Mouse (Mus musculus) liver, embryonic 12.5 days (tissue): ENCODE measurements around the gene Ntng1. TPM values are rescaled to one million over a fixed set of nuclear protein-coding genes. Genes with fewer than 3 reads are reported as not detected.

Source experiments
- ATAC-seq: fragments of 200-750 bp; cut with Nextera tagmentation; 2 replicates; pipeline ENCODE4 v1.8.0; 2017; ENCODE audit warnings: moderate number of reproducible peaks, mild to moderate bottlenecking, moderate library complexity
- H3K27ac ChIP-seq: fragments of 300-500 bp; sonication (generic); 2 replicates; pipeline ENCODE4 v1.5.1; 2016; ENCODE audit warnings: mild to moderate bottlenecking
- H3K27me3 ChIP-seq: fragments of 300-500 bp; sonication (generic); replicated peaks from 2 replicates; pipeline ENCODE4 v1.6.1; 2016; ENCODE audit warnings: mild to moderate bottlenecking, moderate library complexity
- H3K36me3 ChIP-seq: fragments of 300-500 bp; sonication (generic); 2 replicates; pipeline ENCODE4 v1.6.1; 2016; ENCODE audit warnings: mild to moderate bottlenecking, moderate library complexity
- H3K4me1 ChIP-seq: fragments of 300-500 bp; sonication (generic); 2 replicates; pipeline ENCODE4 v1.6.1; 2016
- H3K4me2 ChIP-seq: fragments of 300-500 bp; sonication (generic); 2 replicates; pipeline ENCODE4 v1.6.1; 2016; ENCODE audit warnings: mild to moderate bottlenecking, moderate library complexity
- H3K4me3 ChIP-seq: fragments of 300-500 bp; sonication (generic); 2 replicates; pipeline ENCODE4 v1.5.1; 2016; ENCODE audit warnings: mild to moderate bottlenecking, moderate library complexity
- H3K9ac ChIP-seq: fragments of 300-500 bp; sonication (generic); 2 replicates; pipeline ENCODE4 v1.6.1; 2016; ENCODE audit warnings: mild to moderate bottlenecking, moderate library complexity
- H3K9me3 ChIP-seq: fragments of 300-500 bp; sonication (generic); replicated peaks from 2 replicates; pipeline ENCODE4 v1.6.1; 2016; ENCODE audit warnings: mild to moderate bottlenecking, moderate library complexity
- WGBS: fragments of 180-500 bp; shearing (Covaris S2); methylation state at CpG from one replicate; pipeline ENCODE4 v1.1.7; 2016; ENCODE audit not compliant: insufficient replicate concordance; 5-methylcytosine and 5-hydroxymethylcytosine counted together
- polyA plus RNA-seq: library from polyadenylated mRNA; unstranded; fragments of >200 nt; fragmentation: Nextera tagmentation; extraction: Ambion mirVana; gene quantifications from 2 replicates; pipeline ENCODE4 v1.2.1, GENCODE M21; 2016

The Ntng1 gene
- polyA plus RNA-seq, 1 experiment from 2014 or later = 0.20 TPM

- WGBS = 59% methylated on average over 2 of the region's 2 CpGs
- H3K9me3 ChIP-seq = no peaks in the 10 kb centered on the region
- no peak overlapping the region for H3K27ac ChIP-seq
- H3K27me3 ChIP-seq = no peaks in the 10 kb centered on the region
- H3K4me3 ChIP-seq = no peak overlapping the region
- no peak for ATAC-seq
- H3K9ac ChIP-seq = no peak overlapping the region
- H3K36me3 ChIP-seq = no peaks in the 10 kb centered on the region
- H3K4me2 ChIP-seq = no peak overlapping the region
- H3K4me1 ChIP-seq = no peaks in the 10 kb centered on the region
These were observed 403.2 kb downstream of the Ntng1 start for GRCm38 (mm10) chr3:109740466-109741102.

- H3K27me3 ChIP-seq = no peaks in the 10 kb centered on the region
- ATAC-seq = no peak
- no peaks in the 10 kb centered on the region for H3K4me1 ChIP-seq
- no peak overlapping the region for H3K27ac ChIP-seq
- no peak overlapping the region for H3K9ac ChIP-seq
- WGBS = 53% methylated on average over 10 of the region's 10 CpGs
- no peaks in the 10 kb centered on the region for H3K9me3 ChIP-seq
- no peak overlapping the region for H3K4me2 ChIP-seq
- H3K36me3 ChIP-seq = no peaks in the 10 kb centered on the region
- H3K4me3 ChIP-seq = no peak overlapping the region
These were observed 411.3 kb downstream of the Ntng1 start for GRCm38 (mm10) chr3:109732327-109733182.

GRCm38 (mm10) chr3:109731592-109732230 lies 412.1 kb downstream of the Ntng1 start:
- Histone ChIP-seq H3K4me1 (no peaks in the 10 kb centered on the region), H3K27me3 (no peaks in the 10 kb centered on the region), H3K36me3 (no peaks in the 10 kb centered on the region), H3K9ac (no peak overlapping the region), H3K4me3 (no peak overlapping the region), H3K27ac (no peak overlapping the region), H3K9me3 (no peaks in the 10 kb centered on the region), H3K4me2 (no peak overlapping the region)
- no peak for ATAC-seq
- 69% methylated on average over 5 of the region's 5 CpGs for WGBS

Other genes with a start within 250 kb of the Ntng1 start
- gene Prmt6, start 107.0 kb upstream of the Ntng1 start, polyA plus RNA-seq = 13.5 and 14.9 TPM in 2 replicates